Mouse (Mus musculus) cerebellum, adult (tissue): Measurements from ENCODE around the gene Adcy3.
A peak's percentile ranks its signal among the peaks of the same experiment; 100 is the strongest.

ENCODE experiments used
- ATAC-seq: cut with Nextera tagmentation; 2 replicates; pipeline ENCODE4 v1.9.2; 2017; ENCODE audit warnings: mild to moderate bottlenecking, moderate library complexity, mixed read lengths; ENCODE audit not compliant: insufficient number of reproducible peaks, low FRiP score, low TSS enrichment

Gene Adcy3

GRCm38 (mm10) chr12:4179671-4180233 lies 46.8 kb downstream of the Adcy3 start:
- ATAC-seq: no peak

DNA sequence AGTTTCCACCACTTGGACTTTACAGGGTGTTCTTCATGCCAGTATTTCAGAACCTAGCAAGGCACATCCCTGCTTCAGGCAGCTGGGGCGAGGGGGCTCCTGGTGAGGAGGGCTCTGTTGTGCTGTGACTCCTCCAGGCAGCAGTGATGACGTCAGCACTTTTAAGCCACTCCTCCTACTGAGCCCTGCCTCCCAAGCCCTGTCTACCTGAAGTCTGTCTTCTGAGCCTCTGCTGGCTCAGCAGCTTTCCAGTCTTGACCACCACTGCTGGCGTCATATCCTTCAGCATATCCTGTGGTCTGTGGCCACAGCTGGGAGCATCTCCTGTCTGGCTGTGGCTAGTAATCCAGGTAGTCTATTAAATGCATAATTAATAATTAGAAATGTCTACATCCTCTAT lies 47.6 kb downstream of the Adcy3 start:
- ATAC-seq: no peak

GRCm38 (mm10) chr12:4184648-4185047 lies 51.7 kb downstream of the Adcy3 start:
- no peak for ATAC-seq

- 0 out of 2 replicates have a peak, but pooled peaks have one; percentile 26 for ATAC-seq
These were observed 55.5 kb downstream of the Adcy3 start for GRCm38 (mm10) chr12:4188171-4189059.

DNA sequence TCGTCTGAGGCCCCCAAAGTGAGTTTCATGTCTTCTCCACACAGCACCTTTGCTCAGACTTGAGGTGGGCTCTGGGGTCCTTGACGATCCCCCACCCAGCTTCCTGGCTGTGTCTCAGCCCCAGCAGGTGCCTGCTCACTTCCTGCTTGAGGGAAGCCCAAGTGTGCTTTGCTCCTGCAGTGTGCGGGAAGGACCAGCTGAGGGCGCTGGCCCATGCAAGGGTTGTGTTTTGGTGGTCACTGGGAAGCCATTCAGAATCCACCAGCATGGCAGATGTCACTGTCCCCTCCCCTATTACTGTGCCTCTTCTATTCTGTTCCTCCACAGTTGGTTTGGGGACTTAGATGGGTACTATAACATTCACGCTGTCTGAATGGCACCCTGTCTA lies 56.2 kb downstream of the Adcy3 start:
- no peak for ATAC-seq

DNA sequence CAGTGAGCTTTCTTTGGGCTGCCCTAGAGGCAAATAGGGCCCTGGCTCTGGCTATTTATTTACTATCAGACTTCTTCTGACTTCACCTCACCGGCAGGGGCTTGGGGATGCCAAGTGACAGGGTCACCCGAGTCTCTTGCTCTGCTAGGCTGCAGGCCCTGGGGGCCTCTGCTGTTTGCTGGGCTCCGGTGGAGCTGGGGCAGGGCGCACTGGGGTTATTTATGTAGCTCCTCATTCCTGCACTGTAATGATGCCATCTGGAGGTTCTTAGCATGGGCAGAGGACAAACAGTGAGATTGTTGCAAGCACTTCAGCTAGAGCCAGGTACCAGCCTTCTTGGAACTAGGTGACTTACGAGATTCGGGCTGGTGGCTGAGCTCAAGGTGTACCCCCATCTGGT lies 59.6 kb downstream of the Adcy3 start:
- ATAC-seq: peak; percentile 69

- no peak for ATAC-seq
These were observed 60.3 kb downstream of the Adcy3 start for GRCm38 (mm10) chr12:4193025-4193740.

GRCm38 (mm10) chr12:4194643-4195042 lies 61.7 kb downstream of the Adcy3 start:
- ATAC-seq: no peak

DNA sequence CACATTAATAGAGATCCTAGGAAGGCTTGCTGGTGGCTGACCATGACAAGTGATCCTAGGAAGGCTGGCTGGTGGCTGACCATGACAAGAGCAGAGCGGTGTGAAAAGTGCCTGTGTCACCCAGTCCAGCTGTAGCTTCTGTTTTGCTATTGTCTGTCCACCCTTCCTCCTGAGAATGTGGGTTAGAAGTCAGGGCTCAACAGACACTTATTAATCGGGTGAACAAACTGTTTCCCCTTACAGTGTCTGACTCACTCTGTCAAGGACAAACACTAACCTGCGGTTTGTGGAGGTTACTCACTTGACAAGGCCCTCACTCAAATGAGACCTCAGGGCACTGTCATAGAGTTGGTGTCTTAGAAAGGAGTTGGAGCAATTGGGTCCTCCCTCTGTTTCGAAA lies 65.8 kb downstream of the Adcy3 start:
- no peak for ATAC-seq

DNA sequence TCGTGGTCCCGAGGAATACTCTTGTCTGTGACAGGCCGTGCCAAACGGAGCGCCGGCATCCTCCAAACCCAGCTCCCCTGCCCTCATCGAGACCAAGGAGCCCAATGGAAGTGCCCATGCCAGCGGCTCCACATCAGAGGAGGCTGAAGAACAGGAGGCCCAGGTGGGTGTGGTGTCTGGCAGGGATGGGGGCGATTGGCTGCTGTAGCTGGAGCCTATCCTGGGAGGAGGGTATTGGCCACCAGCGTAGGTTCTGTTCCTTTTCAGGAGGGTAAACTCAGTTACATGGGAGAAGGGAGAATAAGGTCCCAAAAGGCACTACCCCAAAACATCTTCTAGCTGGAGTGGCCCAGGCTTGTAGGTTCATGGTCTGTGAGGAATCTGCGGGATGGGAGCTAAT lies 66.4 kb downstream of the Adcy3 start:
- no peak for ATAC-seq

GRCm38 (mm10) chr12:4201454-4202200 lies 68.7 kb downstream of the Adcy3 start:
- ATAC-seq: no peak

DNA sequence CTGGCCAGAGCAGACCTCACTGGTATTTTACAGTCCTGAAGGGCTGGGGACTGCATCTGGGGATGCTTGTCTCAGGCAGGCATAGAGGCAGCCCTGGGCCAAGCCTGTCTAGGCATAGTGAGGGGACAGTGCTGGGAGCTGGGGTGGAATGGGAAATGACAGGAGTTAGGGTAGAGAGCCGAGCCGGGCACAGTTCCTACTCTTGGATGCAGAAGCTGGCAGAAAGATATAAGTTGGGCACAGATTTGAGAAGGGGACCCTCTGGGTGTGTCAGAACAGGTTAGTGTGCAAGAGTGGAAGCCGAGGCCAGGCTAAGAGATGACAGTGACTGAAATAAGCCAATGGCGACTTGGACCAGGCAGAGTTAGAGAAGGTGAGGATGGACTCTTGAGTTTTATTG lies 69.3 kb downstream of the Adcy3 start:
- no peak for ATAC-seq

GRCm38 (mm10) chr12:4206106-4206505 lies 73.2 kb downstream of the Adcy3 start:
- ATAC-seq: no peak

DNA sequence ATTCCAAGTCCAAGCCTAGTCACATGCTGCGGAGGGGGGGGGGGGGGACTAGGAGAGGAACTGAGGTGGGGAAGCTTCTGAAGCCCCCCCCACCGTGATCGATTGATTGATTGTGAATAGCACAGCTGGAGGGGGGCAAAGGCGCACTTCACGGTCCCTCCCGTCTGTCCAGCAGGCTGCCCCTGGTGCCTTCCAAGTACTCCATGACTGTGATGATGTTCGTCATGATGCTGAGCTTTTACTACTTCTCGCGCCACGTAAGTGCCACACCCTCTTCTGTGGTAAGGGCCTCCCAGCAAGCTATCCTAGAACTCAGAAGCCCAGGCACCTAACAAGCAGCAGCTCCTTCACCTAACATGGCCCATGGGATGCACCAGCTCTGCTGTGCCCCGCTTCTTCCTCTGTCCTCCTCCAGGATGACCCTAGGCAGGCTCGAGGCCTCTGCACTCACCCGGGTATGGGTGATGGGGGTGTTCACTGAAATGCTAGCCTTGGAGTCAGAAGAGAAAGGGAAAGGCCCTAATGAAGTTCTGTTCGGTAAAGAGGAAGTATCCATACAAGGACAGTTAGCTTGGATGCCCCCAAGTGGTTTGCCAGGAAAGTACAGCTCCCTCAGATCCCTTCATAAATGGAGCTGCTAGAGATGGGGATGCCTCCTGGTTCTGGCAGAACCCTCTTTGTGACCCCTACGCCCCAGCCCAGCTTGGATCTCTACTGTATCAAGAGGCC lies 75.7 kb downstream of the Adcy3 start:
- no peak for ATAC-seq

GRCm38 (mm10) chr12:4209196-4209595 lies 76.3 kb downstream of the Adcy3 start:
- ATAC-seq: no peak

DNA sequence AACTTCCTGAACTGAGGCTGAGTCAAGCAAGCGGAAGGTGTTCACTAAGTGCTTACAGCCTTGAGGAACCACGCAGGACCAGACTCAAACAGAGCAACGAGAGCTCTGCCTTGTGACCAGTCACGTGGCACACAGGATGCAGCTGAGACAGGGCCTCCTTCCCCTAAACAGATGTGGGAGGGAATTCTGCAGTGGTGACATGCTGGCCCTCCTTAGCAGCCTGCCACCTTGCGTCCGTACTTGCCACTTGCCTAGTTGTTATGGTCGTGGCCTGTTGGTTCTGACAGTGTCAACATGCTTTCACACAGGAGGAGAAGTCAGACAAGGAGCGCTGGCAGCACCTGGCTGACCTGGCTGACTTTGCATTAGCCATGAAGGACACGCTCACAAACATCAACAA lies 78.3 kb downstream of the Adcy3 start:
- ATAC-seq: no peak

DNA sequence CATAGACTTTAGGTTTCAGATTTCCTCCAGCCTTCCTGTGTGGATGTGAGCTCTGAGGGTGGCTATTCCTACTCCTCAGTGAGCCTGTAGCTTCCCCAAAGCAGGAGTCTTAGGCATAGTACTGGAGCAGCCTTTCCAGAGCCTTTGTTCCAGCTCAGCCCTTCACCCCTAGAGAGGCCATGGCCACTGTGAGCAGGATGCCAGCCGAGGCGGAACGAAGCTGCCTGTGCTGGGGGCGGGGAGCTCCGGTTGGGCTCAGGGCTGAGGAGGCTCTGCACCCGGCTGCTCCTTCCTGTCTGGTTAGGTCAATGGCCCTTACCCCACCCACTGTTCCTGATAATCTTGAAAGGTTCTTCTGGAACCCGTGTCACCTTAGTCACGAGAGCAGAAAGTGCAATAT lies 80.0 kb downstream of the Adcy3 start:
- no peak for ATAC-seq

DNA sequence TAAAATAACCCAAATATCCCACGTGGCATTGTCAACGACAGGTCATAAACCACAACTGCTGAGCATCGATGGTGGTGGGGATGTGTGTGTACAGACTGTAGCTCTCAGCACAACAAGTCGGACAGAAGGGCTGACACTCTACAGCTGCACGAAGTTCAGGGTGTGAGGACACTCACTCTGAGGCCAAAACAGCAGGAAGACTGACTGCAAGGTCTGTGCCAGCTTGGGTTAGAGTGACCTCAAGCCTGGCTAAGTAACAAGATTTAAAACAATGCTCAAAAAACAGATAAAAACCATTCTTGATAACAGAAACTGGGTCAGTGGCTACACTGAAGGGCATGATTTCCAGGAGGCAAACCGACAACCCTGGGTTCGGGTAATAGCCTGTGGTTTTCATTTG lies 97.3 kb downstream of the Adcy3 start:
- no peak for ATAC-seq

DNA sequence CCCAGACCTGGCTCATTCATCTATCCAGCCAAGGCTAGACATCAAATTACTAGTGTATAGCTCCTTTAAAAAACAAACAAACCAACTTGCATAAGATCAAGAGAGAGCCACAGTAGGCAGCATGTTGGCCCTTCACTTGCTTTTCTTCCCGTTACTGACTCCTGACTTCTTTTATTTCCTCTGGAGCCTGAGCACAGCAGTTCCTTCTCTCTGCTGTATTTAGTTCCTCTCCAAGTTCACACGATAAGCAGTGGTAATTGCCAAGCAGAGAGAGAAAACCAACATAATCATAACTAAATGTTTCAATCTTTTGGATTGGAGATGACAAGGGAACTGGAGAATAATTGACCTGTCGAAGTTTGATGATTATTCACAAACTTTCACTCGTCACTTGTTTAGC lies 99.9 kb downstream of the Adcy3 start:
- ATAC-seq: no peak
